Mouse (Mus musculus): ENCODE results near the gene Ntrk2. TPM values are rescaled to one million over a fixed set of nuclear protein-coding genes. Genes with fewer than 3 reads are reported as not detected.

The Ntrk2 gene
- polyA plus RNA-seq, 1 experiment from 2014 or later: 6.9 TPM

DNA sequence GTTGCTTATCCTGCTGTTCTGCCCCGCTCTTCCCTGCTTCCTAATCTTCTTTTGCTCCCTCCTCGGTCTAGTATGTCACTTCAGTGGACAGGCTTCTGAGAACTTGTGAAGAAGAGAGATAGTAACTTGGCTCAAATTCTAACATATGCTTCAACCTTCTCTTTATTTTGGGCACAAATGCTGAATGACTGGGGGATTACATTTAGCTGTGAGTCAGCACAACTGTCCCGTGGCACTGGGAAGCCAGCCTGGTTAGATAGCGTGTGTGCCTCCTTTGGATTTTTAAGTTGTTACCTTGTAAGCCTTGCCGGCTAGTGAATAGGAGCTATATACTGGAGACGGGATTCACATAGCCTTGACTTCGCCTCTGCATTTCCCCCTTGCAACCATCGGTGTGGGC, 79.7 kb downstream of the Ntrk2 start:
- ATAC-seq (ENCODE audit: low FRiP score, low TSS enrichment): no peak
- no peak overlapping the region for H3K9ac ChIP-seq (replicated peaks; ENCODE audit: low read length)

DNA sequence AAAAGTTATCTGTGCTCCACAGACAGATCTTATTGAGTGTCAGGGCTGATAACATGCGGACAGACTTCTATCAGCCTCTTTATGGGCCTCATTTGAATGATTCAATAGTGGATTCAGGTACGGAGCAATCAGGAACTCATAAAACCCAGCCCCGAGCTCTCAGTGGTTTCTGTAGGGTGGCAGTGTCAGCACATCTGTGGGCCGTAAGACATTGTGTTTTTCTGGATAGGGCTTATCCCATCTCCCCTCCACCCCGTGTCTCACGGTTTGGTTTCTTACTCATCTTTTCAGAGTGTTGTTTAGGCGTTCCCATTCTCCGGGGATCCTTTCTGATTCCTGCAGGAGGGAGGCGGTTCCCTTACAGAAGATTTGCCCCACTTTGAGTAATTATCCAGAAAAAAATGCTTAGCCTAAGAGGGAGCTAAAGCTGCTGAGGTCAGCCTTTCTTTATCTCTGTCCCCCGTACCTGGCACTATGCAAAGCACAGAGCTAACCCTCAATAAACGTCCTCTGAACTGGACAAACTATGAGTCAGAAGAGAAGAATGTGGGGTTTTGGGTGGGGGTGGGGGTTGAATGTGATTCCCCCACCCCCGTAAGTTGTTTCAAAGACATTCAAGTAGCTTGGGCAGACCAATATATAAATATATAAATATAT, 90.0 kb downstream of the Ntrk2 start:
- no peak overlapping the region for H3K9ac ChIP-seq (replicated peaks; ENCODE audit: low read length)
- no peak overlapping the region for H3K4me2 ChIP-seq (replicated peaks; ENCODE audit: low read depth, low read length)
- H3K4me1 ChIP-seq (ENCODE audit: insufficient read depth, low read length): no peaks in the 10 kb centered on the region
- H3K4me3 ChIP-seq (ENCODE audit: low read length): no peak overlapping the region
- H3K9me3 ChIP-seq (ENCODE audit: low read length): 0 out of 2 replicates have a peak, but pooled peaks cover 4% of the 10 kb centered on the region
- H3K27ac ChIP-seq (ENCODE audit: low read length): no peak overlapping the region
- WGBS: 68% methylated on average over 12 of the region's 12 CpGs
- no peaks in the 10 kb centered on the region for H3K27me3 ChIP-seq (ENCODE audit: insufficient read depth, low read length)
- ATAC-seq (ENCODE audit: low FRiP score, low TSS enrichment): no peak
- H3K36me3 ChIP-seq (ENCODE audit: insufficient read depth, low read length): no peaks in the 10 kb centered on the region

More for the DNA sequence above, 79.7 kb downstream of the Ntrk2 start:
- H3K4me1 ChIP-seq (ENCODE audit: insufficient read depth, low read length): no peaks in the 10 kb centered on the region
- no peak overlapping the region for H3K4me2 ChIP-seq (replicated peaks; ENCODE audit: low read depth, low read length)
- 0 out of 2 replicates have a peak, but pooled peaks cover 5% of the 10 kb centered on the region for H3K9me3 ChIP-seq (ENCODE audit: low read length)
- WGBS: 81% methylated on average over 8 of the region's 8 CpGs
- no peak overlapping the region for H3K27ac ChIP-seq (ENCODE audit: low read length)
- H3K27me3 ChIP-seq (ENCODE audit: insufficient read depth, low read length): no peaks in the 10 kb centered on the region
- H3K36me3 ChIP-seq (ENCODE audit: insufficient read depth, low read length): no peaks in the 10 kb centered on the region
- H3K4me3 ChIP-seq (ENCODE audit: low read length): no peak overlapping the region

DNA sequence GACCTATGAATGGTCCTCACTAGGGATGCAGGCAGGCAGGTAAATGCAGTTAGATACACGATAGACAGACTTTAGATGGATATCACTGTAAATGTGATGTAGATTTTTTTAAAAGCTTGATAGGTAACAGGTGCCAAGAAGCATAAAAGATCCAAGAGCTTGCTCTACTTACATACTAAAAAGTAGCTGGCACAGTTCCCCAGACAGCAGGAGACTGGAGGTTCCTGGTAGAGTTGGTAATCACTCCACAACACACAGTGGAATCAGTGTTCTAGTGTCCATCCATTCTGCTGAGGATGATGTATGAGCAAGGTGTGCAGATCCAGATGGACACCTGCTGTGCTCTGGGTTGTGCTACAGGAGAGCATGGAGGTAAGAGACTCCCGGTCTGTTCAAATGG, 93.0 kb downstream of the Ntrk2 start:
- WGBS: 86% methylated on average over 2 of the region's 2 CpGs
- no peaks in the 10 kb centered on the region for H3K36me3 ChIP-seq (ENCODE audit: insufficient read depth, low read length)
- no peak for ATAC-seq (ENCODE audit: low FRiP score, low TSS enrichment)

DNA sequence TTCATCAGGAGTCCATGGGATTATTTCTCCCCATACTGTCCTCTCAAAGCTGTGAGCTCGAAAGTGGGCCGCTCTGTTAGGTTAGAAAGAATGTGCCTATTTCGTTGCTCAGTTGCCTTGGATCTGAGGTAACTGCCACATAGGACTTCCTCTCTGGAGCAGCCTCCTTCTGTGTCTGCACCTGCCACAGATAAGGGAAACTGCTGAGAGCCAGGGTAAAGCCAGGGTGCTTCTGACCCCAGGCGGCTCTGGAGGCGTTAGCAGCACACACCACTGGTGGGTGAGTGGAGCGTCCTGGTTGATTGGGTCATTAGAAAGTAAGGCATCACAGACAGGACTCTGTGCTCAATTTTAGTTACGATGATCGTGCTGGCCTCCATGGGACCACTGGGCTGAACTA, 95.9 kb downstream of the Ntrk2 start:
- H3K36me3 ChIP-seq (ENCODE audit: insufficient read depth, low read length): no peaks in the 10 kb centered on the region
- H3K27ac ChIP-seq (ENCODE audit: low read length): no peak overlapping the region
- no peak for ATAC-seq (ENCODE audit: low FRiP score, low TSS enrichment)
- no peak overlapping the region for H3K9ac ChIP-seq (replicated peaks; ENCODE audit: low read length)
- H3K4me2 ChIP-seq (replicated peaks; ENCODE audit: low read depth, low read length): no peak overlapping the region
- H3K4me3 ChIP-seq (ENCODE audit: low read length): no peak overlapping the region
- no peaks in the 10 kb centered on the region for H3K4me1 ChIP-seq (ENCODE audit: insufficient read depth, low read length)
- WGBS: 76% methylated on average over 8 of the region's 8 CpGs
- H3K9me3 ChIP-seq (ENCODE audit: low read length): 0 out of 2 replicates have a peak, but pooled peaks cover 4% of the 10 kb centered on the region
- no peaks in the 10 kb centered on the region for H3K27me3 ChIP-seq (ENCODE audit: insufficient read depth, low read length)

More for the DNA sequence above, 93.0 kb downstream of the Ntrk2 start:
- Histone ChIP-seq H3K9ac (replicated peaks; ENCODE audit: low read length) (no peak overlapping the region), H3K4me3 (ENCODE audit: low read length) (no peak overlapping the region), H3K4me1 (ENCODE audit: insufficient read depth, low read length) (no peaks in the 10 kb centered on the region), H3K9me3 (ENCODE audit: low read length) (0 out of 2 replicates have a peak, but pooled peaks cover 4% of the 10 kb centered on the region), H3K4me2 (replicated peaks; ENCODE audit: low read depth, low read length) (no peak overlapping the region), H3K27ac (ENCODE audit: low read length) (no peak overlapping the region), H3K27me3 (ENCODE audit: insufficient read depth, low read length) (no peaks in the 10 kb centered on the region)

DNA sequence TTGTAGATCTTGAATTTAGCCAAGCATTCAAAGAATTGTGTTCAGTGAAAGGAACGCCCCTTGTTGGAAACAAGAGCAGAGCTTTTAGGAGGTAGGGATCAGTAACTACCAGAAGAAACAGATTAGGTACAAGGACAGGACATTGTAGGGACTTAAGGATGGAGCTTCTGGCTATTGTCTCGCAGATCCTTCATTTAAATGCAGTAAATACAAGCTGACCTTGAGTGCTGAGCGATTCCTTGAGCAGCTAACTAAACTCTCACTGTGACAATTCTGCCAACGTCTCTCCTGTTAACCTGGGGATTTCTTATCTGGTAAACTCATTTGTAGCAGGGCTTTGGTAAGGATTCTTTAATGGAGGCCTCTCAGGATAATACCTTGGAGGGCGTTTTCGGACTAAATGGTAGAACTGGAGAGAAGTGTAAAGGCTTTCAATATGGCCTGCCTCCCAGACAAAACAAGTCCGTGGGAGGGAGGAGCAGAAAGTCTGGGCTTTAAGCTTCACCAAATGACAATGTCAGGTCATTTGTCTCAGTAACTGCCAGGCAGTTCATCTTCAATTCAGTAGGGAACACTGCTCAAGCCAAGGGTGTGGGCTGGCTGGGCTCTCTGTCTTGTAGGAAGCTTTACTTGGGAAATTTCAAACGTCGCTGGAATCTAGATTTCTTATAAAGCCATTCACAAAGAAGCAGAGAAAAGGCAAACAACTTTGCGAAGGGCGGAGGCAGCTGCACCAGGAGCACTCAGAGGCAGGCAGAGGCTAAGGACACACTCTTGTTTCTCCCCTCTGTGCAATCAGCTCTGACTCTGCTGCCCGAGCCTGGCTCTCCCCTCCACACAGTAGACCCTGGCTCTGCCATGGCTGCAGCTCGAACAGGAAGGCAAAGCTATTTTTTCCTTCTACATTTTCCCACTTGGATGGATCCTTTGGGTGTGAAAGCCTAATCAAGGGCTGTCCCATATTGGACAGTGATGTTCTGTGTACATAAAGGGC, 98.7 kb downstream of the Ntrk2 start:
- ATAC-seq (ENCODE audit: low FRiP score, low TSS enrichment): no peak
- no peak overlapping the region for H3K4me3 ChIP-seq (ENCODE audit: low read length)
- WGBS: 60% methylated on average over 13 of the region's 13 CpGs
- no peak overlapping the region for H3K9ac ChIP-seq (replicated peaks; ENCODE audit: low read length)
- no peaks in the 10 kb centered on the region for H3K27me3 ChIP-seq (ENCODE audit: insufficient read depth, low read length)
- no peak overlapping the region for H3K27ac ChIP-seq (ENCODE audit: low read length)
- H3K9me3 ChIP-seq (ENCODE audit: low read length): 0 out of 2 replicates have a peak, but pooled peaks cover 2% of the 10 kb centered on the region
- no peaks in the 10 kb centered on the region for H3K4me1 ChIP-seq (ENCODE audit: insufficient read depth, low read length)
- H3K4me2 ChIP-seq (replicated peaks; ENCODE audit: low read depth, low read length): no peak overlapping the region
- H3K36me3 ChIP-seq (ENCODE audit: insufficient read depth, low read length): no peaks in the 10 kb centered on the region

DNA sequence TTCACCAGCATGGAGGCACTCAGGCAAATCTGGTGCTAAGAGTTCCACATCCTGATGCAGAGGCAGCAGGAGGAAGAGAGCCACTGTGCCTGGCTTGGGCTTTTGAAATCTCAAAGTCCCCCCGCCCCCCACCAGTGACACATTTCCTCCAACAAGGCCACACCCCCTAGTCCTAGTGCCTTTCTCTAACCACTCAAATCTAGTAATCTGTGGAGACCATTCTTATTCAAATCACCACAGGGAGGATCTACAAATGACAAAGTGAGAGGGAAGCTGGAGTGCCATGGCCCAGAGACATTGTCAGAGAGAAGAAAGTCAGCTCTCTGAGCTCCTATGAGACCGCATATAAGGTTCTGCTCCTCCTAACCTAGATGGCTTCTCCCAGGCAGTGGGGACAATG, 105.6 kb downstream of the Ntrk2 start:
- H3K27ac ChIP-seq (ENCODE audit: low read length): no peak overlapping the region
- no peak overlapping the region for H3K4me3 ChIP-seq (ENCODE audit: low read length)
- no peaks in the 10 kb centered on the region for H3K27me3 ChIP-seq (ENCODE audit: insufficient read depth, low read length)
- ATAC-seq (ENCODE audit: low FRiP score, low TSS enrichment): no peak
- no peak overlapping the region for H3K4me2 ChIP-seq (replicated peaks; ENCODE audit: low read depth, low read length)
- H3K4me1 ChIP-seq (ENCODE audit: insufficient read depth, low read length): no peaks in the 10 kb centered on the region
- 94% methylated on average over 2 of the region's 2 CpGs for WGBS
- H3K9me3 ChIP-seq (ENCODE audit: low read length): peaks cover 5% of the 10 kb centered on the region; the same call in 1 of the 2 replicates
- H3K9ac ChIP-seq (replicated peaks; ENCODE audit: low read length): no peak overlapping the region
- H3K36me3 ChIP-seq (ENCODE audit: insufficient read depth, low read length): no peaks in the 10 kb centered on the region

DNA sequence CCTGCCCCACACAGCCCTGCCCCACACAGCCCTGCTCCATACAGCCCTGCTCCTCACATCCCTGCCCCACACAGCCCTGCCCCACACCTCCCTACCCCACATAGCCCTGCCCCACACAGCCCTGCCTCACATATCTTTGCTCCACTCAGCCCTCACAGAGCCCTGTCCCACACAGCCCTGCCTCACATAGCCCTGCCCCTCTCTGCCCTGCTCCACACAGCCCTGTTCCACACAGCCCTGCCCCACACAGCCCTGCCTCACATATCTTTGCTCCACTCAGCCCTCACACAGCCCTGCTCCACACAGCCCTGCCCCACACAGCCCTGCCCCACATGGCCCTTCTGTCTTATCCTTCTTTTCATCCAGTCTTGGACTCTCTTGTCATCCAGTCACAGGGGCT, 106.2 kb downstream of the Ntrk2 start:
- no peak; the same call in 1 of the 2 replicates for ATAC-seq (ENCODE audit: low FRiP score, low TSS enrichment)
- Histone ChIP-seq H3K36me3 (ENCODE audit: insufficient read depth, low read length) (no peaks in the 10 kb centered on the region), H3K4me3 (ENCODE audit: low read length) (no peak overlapping the region)

DNA sequence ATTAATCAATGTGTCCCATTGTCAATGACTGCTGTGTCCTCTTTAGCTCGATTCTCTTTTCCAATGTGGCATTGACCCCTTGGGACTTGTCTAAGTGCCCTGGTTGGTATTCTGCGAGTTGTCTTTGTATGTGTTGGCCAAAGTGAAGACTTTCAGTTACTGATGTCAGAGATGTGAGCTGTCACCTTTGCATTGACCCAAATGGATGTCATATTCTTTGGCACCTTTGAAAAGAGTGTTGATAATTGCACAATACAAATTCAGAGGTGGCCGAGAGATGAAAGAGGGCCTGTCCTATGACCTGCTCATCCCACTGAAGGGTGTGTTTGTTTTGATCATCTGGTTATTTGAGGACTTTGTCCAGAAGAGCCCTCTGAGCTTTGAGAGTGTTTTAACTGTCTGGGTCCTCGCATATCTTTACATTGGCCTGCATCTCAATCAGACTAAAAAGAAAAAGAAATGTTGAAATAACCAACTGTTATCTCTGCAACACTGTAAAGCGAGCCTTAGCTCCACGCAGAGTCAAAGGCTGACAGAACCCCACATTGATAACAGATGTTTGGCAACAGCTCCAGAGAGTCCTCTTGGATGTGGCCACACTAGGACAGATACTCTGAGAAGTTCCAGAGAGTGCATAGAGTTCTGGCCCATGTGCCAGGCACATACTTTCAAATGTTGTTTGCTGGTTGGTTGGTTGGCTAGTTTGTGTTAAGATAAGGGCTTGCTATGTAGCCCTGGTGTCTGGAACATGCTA, 107.9 kb downstream of the Ntrk2 start:
- Histone ChIP-seq H3K36me3 (ENCODE audit: insufficient read depth, low read length) (no peaks in the 10 kb centered on the region), H3K4me1 (ENCODE audit: insufficient read depth, low read length) (no peaks in the 10 kb centered on the region), H3K27me3 (ENCODE audit: insufficient read depth, low read length) (no peaks in the 10 kb centered on the region), H3K27ac (ENCODE audit: low read length) (no peak overlapping the region), H3K9ac (replicated peaks; ENCODE audit: low read length) (no peak overlapping the region), H3K9me3 (ENCODE audit: low read length) (peaks cover 5% of the 10 kb centered on the region; the same call in 1 of the 2 replicates), H3K4me3 (ENCODE audit: low read length) (no peak overlapping the region), H3K4me2 (replicated peaks; ENCODE audit: low read depth, low read length) (no peak overlapping the region)
- ATAC-seq (ENCODE audit: low FRiP score, low TSS enrichment): no peak
- 80% methylated on average over 6 of the region's 6 CpGs for WGBS

More for the DNA sequence above, 106.2 kb downstream of the Ntrk2 start:
- H3K4me2 ChIP-seq (replicated peaks; ENCODE audit: low read depth, low read length): no peak overlapping the region
- H3K27ac ChIP-seq (ENCODE audit: low read length): no peak overlapping the region
- no peaks in the 10 kb centered on the region for H3K4me1 ChIP-seq (ENCODE audit: insufficient read depth, low read length)
- H3K9me3 ChIP-seq (ENCODE audit: low read length): peaks cover 5% of the 10 kb centered on the region; the same call in 1 of the 2 replicates
- no peaks in the 10 kb centered on the region for H3K27me3 ChIP-seq (ENCODE audit: insufficient read depth, low read length)
- H3K9ac ChIP-seq (replicated peaks; ENCODE audit: low read length): no peak overlapping the region

DNA sequence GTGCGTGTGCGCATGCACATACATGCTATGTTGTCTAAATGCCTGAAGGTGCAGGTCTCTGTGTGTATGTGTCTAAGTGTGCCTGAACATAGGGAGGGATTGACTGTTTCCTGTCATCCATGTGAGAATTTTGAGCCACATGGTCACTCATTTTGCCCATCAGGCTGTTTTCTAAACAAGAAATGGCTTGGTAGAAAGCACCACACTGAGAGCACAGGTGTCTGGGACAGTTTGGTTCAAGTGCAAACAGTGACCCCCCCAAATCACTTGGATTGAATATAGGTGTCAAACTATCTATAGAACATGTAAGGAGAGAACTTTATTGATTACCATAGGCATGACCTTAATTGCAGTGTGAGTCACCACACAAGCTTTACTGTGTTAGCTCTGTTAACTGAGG, 110.0 kb downstream of the Ntrk2 start:
- Histone ChIP-seq H3K4me2 (replicated peaks; ENCODE audit: low read depth, low read length) (no peak overlapping the region), H3K4me3 (ENCODE audit: low read length) (no peak overlapping the region), H3K9ac (replicated peaks; ENCODE audit: low read length) (no peak overlapping the region), H3K27ac (ENCODE audit: low read length) (no peak overlapping the region), H3K36me3 (ENCODE audit: insufficient read depth, low read length) (no peaks in the 10 kb centered on the region), H3K4me1 (ENCODE audit: insufficient read depth, low read length) (no peaks in the 10 kb centered on the region), H3K9me3 (ENCODE audit: low read length) (peaks cover 5% of the 10 kb centered on the region; the same call in 1 of the 2 replicates), H3K27me3 (ENCODE audit: insufficient read depth, low read length) (no peaks in the 10 kb centered on the region)
- no peak for ATAC-seq (ENCODE audit: low FRiP score, low TSS enrichment)
- WGBS: 96% methylated on average over 2 of the region's 2 CpGs

Data from kidney, embryonic 16.5 days (tissue).